Mouse (Mus musculus) hindbrain, embryonic 11.5 days (tissue): Measurements from ENCODE around the gene Zfp423. TPM values are rescaled to one million over a fixed set of nuclear protein-coding genes. Genes with fewer than 3 reads are reported as not detected.
A peak's percentile ranks its signal among the peaks of the same experiment; 100 is the strongest.

Experiments used
- ATAC-seq: fragments of 200-750 bp; cut with Nextera tagmentation; 2 replicates; pipeline ENCODE4 v1.8.0; 2017; ENCODE audit warnings: mild to moderate bottlenecking, moderate TSS enrichment, moderate library complexity; ENCODE audit not compliant: low FRiP score
- DNase-seq: peaks from one replicate; pipeline ENCODE4 v3.0.0-alpha.2; 2015; ENCODE audit warnings: low spot score
- H3K27ac ChIP-seq: fragments of 300-500 bp; sonication (generic); 2 replicates; pipeline ENCODE4 v1.5.1; 2014; ENCODE audit warnings: mild to moderate bottlenecking, low read depth, low read length
- H3K27me3 ChIP-seq: fragments of 300-500 bp; sonication (generic); 2 replicates; pipeline ENCODE4 v1.6.1; 2014; ENCODE audit warnings: mild to moderate bottlenecking, low read length, moderate library complexity, mixed read lengths; ENCODE audit not compliant: control insufficient read depth, insufficient read depth
- H3K36me3 ChIP-seq: fragments of 300-500 bp; sonication (generic); 2 replicates; pipeline ENCODE4 v1.6.1; 2014; ENCODE audit warnings: mild to moderate bottlenecking, low read length, moderate library complexity, mixed read lengths; ENCODE audit not compliant: control insufficient read depth, insufficient read depth
- H3K4me1 ChIP-seq: fragments of 300-500 bp; sonication (generic); replicated peaks from 2 replicates; pipeline ENCODE4 v1.6.1; 2014; ENCODE audit warnings: low read length, mixed read lengths; ENCODE audit not compliant: control insufficient read depth, insufficient read depth
- H3K4me2 ChIP-seq: fragments of 300-500 bp; sonication (generic); replicated peaks from 2 replicates; pipeline ENCODE4 v1.6.1; 2014; ENCODE audit warnings: mild to moderate bottlenecking, low read depth, low read length
- H3K4me3 ChIP-seq: fragments of 300-500 bp; sonication (generic); 2 replicates; pipeline ENCODE4 v1.5.1; 2014; ENCODE audit warnings: low read depth, low read length
- H3K9ac ChIP-seq: fragments of 300-500 bp; sonication (generic); 2 replicates; pipeline ENCODE4 v1.6.1; 2014; ENCODE audit warnings: low read depth, low read length
- H3K9me3 ChIP-seq: fragments of 300-500 bp; sonication (generic); 2 replicates; pipeline ENCODE4 v1.6.1; 2016; ENCODE audit warnings: low read length; ENCODE audit not compliant: control insufficient read depth
- WGBS: fragments of 180-500 bp; shearing (Covaris S2); extraction: QIAGEN DNeasy Blood & Tissue Kit; methylation state at CpG from one replicate; pipeline ENCODE4 v1.1.7; 2014; 5-methylcytosine and 5-hydroxymethylcytosine counted together
- polyA plus RNA-seq: library from polyadenylated mRNA; unstranded; fragments of >200 nt; fragmentation: Nextera tagmentation; extraction: Ambion mirVana; gene quantifications from 2 replicates; pipeline ENCODE4 v1.2.1, GENCODE M21; 2014

Gene Zfp423
- polyA plus RNA-seq, 1 experiment from 2014 or later, result 49.5 TPM

DNA sequence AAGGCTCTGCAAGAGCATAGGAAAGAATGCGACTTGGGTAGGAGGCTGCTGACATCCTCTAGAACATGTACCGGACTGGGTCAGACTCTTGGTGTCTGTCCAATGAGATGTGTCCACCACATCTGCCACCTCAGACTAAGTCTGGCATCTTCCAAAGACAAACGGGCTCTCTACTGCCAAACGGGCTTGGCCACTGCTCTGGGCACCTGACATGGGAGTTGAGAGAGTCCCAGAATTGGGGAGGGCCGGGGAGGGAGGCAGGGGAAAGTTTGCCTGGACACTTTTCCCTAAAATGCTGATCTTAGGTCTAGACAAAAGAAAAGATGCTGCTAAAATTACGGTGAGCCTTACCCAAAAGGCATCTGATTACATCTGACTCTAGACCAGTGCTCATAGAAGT lies 36.5 kb downstream of the Zfp423 start:
- H3K4me1 ChIP-seq, result peaks cover 1% of the 10 kb centered on the region; the same call in 1 of the 2 replicates
- H3K4me2 ChIP-seq, result no peak overlapping the region
- DNase-seq (no peak), ATAC-seq (no peak)
- H3K27ac ChIP-seq, result no peak overlapping the region
- H3K9me3 ChIP-seq, result no peaks in the 10 kb centered on the region
- no peaks in the 10 kb centered on the region for H3K27me3 ChIP-seq
- no peak overlapping the region for H3K9ac ChIP-seq
- no peaks in the 10 kb centered on the region for H3K36me3 ChIP-seq
- 87% methylated on average over 6 of the region's 6 CpGs for WGBS
- no peak overlapping the region for H3K4me3 ChIP-seq

DNA sequence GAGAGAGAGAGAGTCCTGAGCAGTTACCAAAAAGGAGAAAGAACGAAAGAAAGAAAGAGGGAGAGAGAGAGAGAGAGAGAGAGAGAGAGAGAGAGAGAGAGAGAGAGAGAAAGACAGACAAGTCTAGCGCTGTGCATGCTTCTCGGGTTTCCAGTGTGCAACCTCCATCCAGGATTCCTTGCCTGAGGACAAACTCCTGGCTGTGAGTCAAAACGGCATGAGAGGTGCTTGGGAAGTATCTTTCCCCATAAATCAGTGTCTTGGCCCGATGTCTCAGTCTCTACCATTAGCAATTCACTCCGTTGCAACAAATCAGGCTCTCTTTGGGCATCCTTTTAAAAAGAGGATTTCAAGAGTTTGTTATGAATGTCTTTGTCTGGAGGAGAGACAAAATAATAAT lies 36.9 kb downstream of the Zfp423 start:
- 76% methylated on average over 6 of the region's 6 CpGs for WGBS
- ATAC-seq, result no peak

DNA sequence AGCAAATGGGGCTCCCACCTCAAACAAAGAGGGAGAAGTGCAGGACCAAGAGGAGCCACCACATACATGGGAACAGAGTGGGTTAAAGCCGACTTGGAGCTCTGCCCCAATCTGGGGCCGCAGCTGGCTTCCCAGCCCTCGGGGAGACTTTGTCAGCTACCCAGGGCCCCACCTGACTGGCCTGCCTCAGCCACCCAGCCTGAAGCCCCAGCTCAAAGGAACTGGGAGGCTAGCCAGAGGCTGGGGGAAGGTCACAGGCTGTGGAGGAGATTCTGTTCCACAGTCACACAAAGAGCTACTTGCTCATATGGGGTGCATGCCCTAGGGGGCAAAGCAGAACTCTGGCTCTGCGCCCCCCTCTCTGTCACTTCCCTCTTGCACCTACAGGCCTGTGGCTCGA lies 41.4 kb downstream of the Zfp423 start:
- Histone ChIP-seq H3K9ac (no peak overlapping the region), H3K9me3 (no peaks in the 10 kb centered on the region), H3K4me1 (peaks cover 5% of the 10 kb centered on the region; the same call in 1 of the 2 replicates), H3K36me3 (no peaks in the 10 kb centered on the region), H3K27ac (no peak overlapping the region), H3K4me2 (no peak overlapping the region), H3K4me3 (no peak overlapping the region), H3K27me3 (no peaks in the 10 kb centered on the region)
- DNase-seq (no peak), ATAC-seq (no peak)
- 59% methylated on average over 5 of the region's 5 CpGs for WGBS

More for the DNA sequence above, 36.9 kb downstream of the Zfp423 start:
- H3K27me3 ChIP-seq, result no peaks in the 10 kb centered on the region
- no peak overlapping the region for H3K4me2 ChIP-seq
- H3K4me3 ChIP-seq, result no peak overlapping the region
- H3K4me1 ChIP-seq, result peaks cover 4% of the 10 kb centered on the region; the same call in 1 of the 2 replicates
- no peak overlapping the region for H3K9ac ChIP-seq
- DNase-seq, result no peak
- H3K9me3 ChIP-seq, result no peaks in the 10 kb centered on the region
- no peak overlapping the region for H3K27ac ChIP-seq
- H3K36me3 ChIP-seq, result no peaks in the 10 kb centered on the region

DNA sequence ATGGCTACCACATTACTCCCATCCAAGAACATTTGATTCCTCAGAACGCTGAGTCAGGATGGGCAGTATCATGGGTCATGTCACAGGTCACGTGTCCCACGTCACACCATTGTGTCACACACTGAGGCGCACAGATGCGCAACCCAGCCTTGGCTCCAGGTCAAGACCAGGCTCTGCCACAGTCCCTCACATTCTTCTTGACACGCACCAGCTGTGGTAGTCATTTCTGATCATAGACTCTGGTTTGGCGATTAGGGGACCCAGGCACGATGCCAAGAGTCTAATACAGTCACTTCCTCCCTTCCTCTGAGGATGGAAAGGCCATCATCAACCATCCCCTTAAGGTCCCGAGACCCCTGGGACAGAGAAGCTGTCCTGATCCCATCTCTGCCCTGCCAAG lies 43.6 kb downstream of the Zfp423 start:
- WGBS, result 85% methylated on average over 9 of the region's 9 CpGs
- Histone ChIP-seq H3K9me3 (no peaks in the 10 kb centered on the region), H3K27ac (no peak overlapping the region), H3K36me3 (no peaks in the 10 kb centered on the region), H3K4me3 (no peak overlapping the region), H3K9ac (no peak overlapping the region), H3K4me2 (no peak overlapping the region), H3K4me1 (peaks cover 5% of the 10 kb centered on the region; the same call in 1 of the 2 replicates), H3K27me3 (no peaks in the 10 kb centered on the region)
- ATAC-seq (no peak), DNase-seq (no peak)

DNA sequence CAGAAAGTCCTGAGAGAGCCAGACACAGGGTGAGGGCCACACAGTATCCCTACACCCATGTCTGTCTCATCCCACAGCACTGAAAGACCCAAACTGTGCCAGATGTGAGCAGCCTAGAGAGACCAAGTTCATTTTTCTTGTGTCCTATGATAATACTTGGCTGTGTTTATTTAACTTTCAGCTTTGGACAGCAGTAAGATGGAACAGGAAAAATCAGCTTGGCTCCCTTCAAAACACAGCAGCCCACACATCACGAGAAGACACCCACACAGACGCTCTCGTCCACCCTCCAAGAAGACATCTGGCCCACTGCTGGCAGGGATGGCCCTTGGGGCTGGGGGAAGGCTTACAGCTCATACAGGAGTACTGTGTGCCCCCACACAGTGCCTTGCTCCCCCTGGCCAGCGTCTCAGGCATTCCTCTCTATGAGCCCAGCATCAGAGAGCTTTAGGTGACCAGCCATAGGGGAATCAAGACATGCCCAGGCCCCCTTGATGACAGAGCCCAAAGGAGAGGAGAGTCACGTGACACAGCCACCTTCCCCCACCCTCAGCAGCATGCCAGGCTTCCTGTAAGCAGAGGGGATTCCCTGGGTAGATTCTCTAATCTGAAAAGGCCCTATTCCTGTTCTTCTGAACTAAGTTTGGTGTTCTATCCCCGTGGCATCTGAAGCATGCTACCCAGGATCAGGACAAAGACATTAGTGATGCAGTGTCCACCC lies 45.0 kb downstream of the Zfp423 start:
- Histone ChIP-seq H3K9me3 (no peaks in the 10 kb centered on the region), H3K4me2 (no peak overlapping the region), H3K27ac (peak overlapping the region; percentile 47; the same call in 1 of the 2 replicates), H3K9ac (no peak overlapping the region), H3K36me3 (no peaks in the 10 kb centered on the region), H3K4me1 (peaks cover 5% of the 10 kb centered on the region; the same call in 1 of the 2 replicates), H3K27me3 (no peaks in the 10 kb centered on the region), H3K4me3 (no peak overlapping the region)
- DNase-seq (no peak), ATAC-seq (no peak)
- 60% methylated on average over 6 of the region's 6 CpGs for WGBS

DNA sequence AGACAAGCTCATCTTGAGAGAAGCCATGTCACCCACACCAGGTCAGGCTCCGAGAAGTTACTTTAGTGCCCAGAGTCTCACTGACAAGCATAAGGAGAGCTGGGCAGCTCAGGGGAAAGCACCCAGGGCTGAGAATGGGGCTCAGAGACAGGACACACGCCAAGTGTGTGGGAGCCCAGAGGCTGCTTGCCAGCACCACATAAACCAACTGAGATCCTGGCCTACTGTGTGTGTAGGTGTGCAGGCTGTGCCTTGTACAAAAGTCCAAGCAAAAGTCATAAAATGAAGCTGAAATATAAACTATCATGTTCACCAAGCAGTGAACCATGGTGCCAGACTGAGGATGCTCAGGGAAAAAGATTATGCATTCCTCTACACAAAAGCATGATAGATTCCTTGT lies 50.5 kb downstream of the Zfp423 start:
- DNase-seq, result no peak
- WGBS, result 84% methylated on average over 2 of the region's 2 CpGs

DNA sequence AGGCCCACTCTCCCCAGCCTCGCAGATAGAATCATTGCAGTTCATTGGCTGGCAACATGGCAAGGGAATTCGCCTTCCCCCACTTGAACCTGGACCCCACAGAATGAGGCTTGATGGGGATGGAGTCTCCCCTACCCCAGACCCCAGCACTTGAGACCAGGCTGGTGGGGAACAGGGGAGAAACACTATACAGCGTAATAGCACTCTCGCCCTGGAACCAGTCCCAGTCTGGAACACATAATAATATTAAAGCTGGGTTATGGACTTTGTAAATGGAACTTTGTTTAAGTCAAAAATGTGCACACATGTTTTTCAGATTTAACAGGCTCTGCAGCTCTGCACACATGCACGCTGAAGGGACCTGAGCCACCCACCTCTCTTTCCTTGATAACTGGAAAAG lies 54.0 kb downstream of the Zfp423 start:
- no peaks in the 10 kb centered on the region for H3K36me3 ChIP-seq
- 0 out of 2 replicates have a peak overlapping the region, but pooled peaks have one; percentile 24 for H3K27ac ChIP-seq
- no peak overlapping the region for H3K9ac ChIP-seq
- H3K4me1 ChIP-seq, result no peaks in the 10 kb centered on the region
- ATAC-seq (no peak), DNase-seq (no peak)
- no peaks in the 10 kb centered on the region for H3K9me3 ChIP-seq
- 88% methylated on average over 5 of the region's 5 CpGs for WGBS
- no peak overlapping the region for H3K4me3 ChIP-seq
- H3K4me2 ChIP-seq, result no peak overlapping the region
- H3K27me3 ChIP-seq, result no peaks in the 10 kb centered on the region

More for the DNA sequence above, 50.5 kb downstream of the Zfp423 start:
- no peak for ATAC-seq
- H3K4me1 ChIP-seq, result no peaks in the 10 kb centered on the region
- H3K4me3 ChIP-seq, result no peak overlapping the region
- H3K9me3 ChIP-seq, result no peaks in the 10 kb centered on the region
- H3K27me3 ChIP-seq, result no peaks in the 10 kb centered on the region
- no peak overlapping the region for H3K9ac ChIP-seq
- H3K4me2 ChIP-seq, result no peak overlapping the region
- H3K27ac ChIP-seq, result no peak overlapping the region
- no peaks in the 10 kb centered on the region for H3K36me3 ChIP-seq

DNA sequence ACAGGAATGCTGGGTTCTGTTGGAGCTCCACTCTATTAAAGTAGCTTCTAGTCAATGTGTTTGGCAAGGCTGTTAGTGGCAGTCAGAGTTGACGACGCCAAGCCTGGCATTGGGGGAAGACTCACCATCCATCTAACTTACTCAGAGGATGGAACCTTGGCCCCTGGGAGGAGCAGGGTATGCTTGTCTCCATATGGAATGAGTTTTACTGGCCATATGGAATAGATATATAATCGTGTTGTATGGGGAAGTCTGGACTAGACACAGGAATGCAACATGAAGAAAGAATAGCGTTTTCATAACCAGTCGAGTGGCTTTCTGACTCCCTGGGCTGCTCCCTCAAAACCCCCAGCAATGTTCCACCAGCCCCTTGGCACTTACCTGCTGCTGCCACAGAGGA lies 55.3 kb downstream of the Zfp423 start:
- H3K27ac ChIP-seq, result no peak overlapping the region
- DNase-seq, result no peak
- no peaks in the 10 kb centered on the region for H3K9me3 ChIP-seq
- H3K4me3 ChIP-seq, result no peak overlapping the region
- WGBS, result 77% methylated on average over 5 of the region's 5 CpGs
- H3K9ac ChIP-seq, result no peak overlapping the region
- no peaks in the 10 kb centered on the region for H3K36me3 ChIP-seq
- H3K4me2 ChIP-seq, result no peak overlapping the region
- no peaks in the 10 kb centered on the region for H3K4me1 ChIP-seq
- ATAC-seq, result no peak
- H3K27me3 ChIP-seq, result no peaks in the 10 kb centered on the region
